Mouse (Mus musculus) thymus, postnatal 0 days (tissue): ENCODE measurements around the gene Ctsa. TPM values are rescaled to one million over a fixed set of nuclear protein-coding genes. Genes with fewer than 3 reads are reported as not detected.
A peak's percentile ranks its signal among the peaks of the same experiment; 100 is the strongest.
"Not testable (repeated sequence)": the region's sequence is repeated elsewhere in the genome, so short reads cannot be mapped to it uniquely, and the experiment has no call there.

Source experiments
- DNase-seq: peaks from one replicate; pipeline ENCODE4 v3.0.0-alpha.2; 2015; ENCODE audit warnings: low spot score
- polyA plus RNA-seq: library from polyadenylated mRNA; unstranded; fragments of >200 nt; fragmentation: Nextera tagmentation; extraction: Ambion mirVana; gene quantifications from 2 replicates; pipeline ENCODE4 v1.2.1, GENCODE M21; 2015

Ctsa gene
- 154 and 164 TPM in 2 replicates for polyA plus RNA-seq

- peak; percentile 77 for DNase-seq
Measured at GRCm38 (mm10) chr2:164832748-164833301, at the start of gene Ctsa. Gene Ctsa (plus strand): TSS chr2:164832873.

GRCm38 (mm10) chr2:164783926-164784581 lies 48.6 kb upstream of the Ctsa start:
- DNase-seq = peak; percentile 39

GRCm38 (mm10) chr2:164784869-164785420 lies 47.7 kb upstream of the Ctsa start:
- no peak for DNase-seq

- DNase-seq = peak; percentile 71
Measured at GRCm38 (mm10) chr2:164785481-164786387, 46.9 kb upstream of the Ctsa start, which contains the start of gene Snx21. Gene Snx21 (plus strand): TSS chr2:164785823.

- no peak for DNase-seq
Measured at GRCm38 (mm10) chr2:164786388-164786885, 46.2 kb upstream of the Ctsa start.

- DNase-seq = no peak
Measured at GRCm38 (mm10) chr2:164787032-164787431, 45.6 kb upstream of the Ctsa start.

- DNase-seq = no peak
Measured at GRCm38 (mm10) chr2:164787779-164788178, 44.9 kb upstream of the Ctsa start.

GRCm38 (mm10) chr2:164788411-164788810 lies 44.3 kb upstream of the Ctsa start:
- DNase-seq = no peak

GRCm38 (mm10) chr2:164790451-164790850 lies 42.2 kb upstream of the Ctsa start:
- DNase-seq = no peak

GRCm38 (mm10) chr2:164791841-164792261 lies 40.8 kb upstream of the Ctsa start:
- no peak for DNase-seq

- no peak for DNase-seq
Measured at GRCm38 (mm10) chr2:164792400-164793190, 40.1 kb upstream of the Ctsa start.

- DNase-seq = peak; percentile 75
Measured at GRCm38 (mm10) chr2:164793236-164793635, 39.4 kb upstream of the Ctsa start.

- DNase-seq = peak; percentile 32
Measured at GRCm38 (mm10) chr2:164793772-164794171, 38.9 kb upstream of the Ctsa start.

- DNase-seq = peak; percentile 87
Measured at GRCm38 (mm10) chr2:164794293-164794692, 38.4 kb upstream of the Ctsa start.

- DNase-seq = no peak
Measured at GRCm38 (mm10) chr2:164795868-164796267, 36.8 kb upstream of the Ctsa start.

- DNase-seq = not testable (repeated sequence)
Measured at GRCm38 (mm10) chr2:164798554-164798953, 34.1 kb upstream of the Ctsa start.

GRCm38 (mm10) chr2:164800252-164801004 lies 32.2 kb upstream of the Ctsa start:
- no peak for DNase-seq

GRCm38 (mm10) chr2:164803201-164803920 lies 29.3 kb upstream of the Ctsa start:
- DNase-seq = no peak

- DNase-seq = no peak
Measured at GRCm38 (mm10) chr2:164803921-164804313, 28.8 kb upstream of the Ctsa start.
